Mouse (Mus musculus) inflammation-experienced regulatory T-cells, adult 6 months (primary cell): ENCODE results near the gene Nrl. TPM values are rescaled to one million over a fixed set of nuclear protein-coding genes. Genes with fewer than 3 reads are reported as not detected.

Experiments
- ATAC-seq: one replicate; pipeline ENCODE4 v1.8.0; 2017
- polyA plus RNA-seq, 3 experiments: library from polyadenylated mRNA; unstranded; fragments of 100-300 nt; shearing (Covaris generic); gene quantifications; one replicate each; pipeline ENCODE4 v1.2.1; 2017

Gene Nrl
- polyA plus RNA-seq: under 1 TPM in 1 of 3 experiments, not detected in 2; 0.08 TPM

DNA sequence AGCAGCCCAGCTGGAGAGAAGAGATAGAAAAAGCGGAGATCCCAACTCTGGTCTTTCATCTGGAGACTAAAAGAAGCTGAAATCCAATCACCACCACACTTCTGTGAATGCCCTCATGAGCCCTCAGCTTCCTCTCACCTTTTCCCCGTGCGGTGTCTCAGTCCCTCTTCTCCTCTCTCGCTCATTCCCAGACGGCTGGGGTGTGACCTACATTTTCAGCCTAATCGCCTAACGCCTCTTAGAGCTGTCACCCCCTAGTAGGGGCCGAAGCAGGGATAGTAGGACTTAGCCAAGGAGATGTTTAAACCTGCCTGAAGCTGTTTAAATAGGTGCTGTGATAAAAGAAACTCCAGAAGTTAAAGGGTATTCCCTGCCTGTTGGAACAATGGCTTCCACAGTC lies at the start of gene Nrl:
Nrl (minus strand) TSS at position 197 of the 400 bp plus-strand sequence.
- no peak for ATAC-seq

DNA sequence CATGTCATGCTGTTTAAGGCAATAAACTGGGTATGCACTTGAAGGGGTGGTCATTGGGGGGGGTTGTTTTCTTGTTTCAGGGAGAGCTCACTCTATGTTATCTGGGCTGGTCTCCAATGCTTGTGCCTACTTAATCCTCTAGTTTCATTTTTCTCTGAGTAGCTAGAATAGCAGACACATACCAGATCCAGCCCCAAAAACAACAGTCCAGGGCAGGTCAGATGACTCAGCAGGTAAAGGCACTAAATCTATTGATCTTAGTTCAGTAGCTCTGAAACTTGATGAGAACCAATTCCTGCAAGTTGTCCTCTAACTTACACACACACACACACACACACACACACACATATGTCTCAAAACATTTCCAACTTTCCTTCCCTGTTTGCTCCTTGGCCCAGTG lies 47.0 kb upstream of the Nrl start:
- no peak for ATAC-seq

DNA sequence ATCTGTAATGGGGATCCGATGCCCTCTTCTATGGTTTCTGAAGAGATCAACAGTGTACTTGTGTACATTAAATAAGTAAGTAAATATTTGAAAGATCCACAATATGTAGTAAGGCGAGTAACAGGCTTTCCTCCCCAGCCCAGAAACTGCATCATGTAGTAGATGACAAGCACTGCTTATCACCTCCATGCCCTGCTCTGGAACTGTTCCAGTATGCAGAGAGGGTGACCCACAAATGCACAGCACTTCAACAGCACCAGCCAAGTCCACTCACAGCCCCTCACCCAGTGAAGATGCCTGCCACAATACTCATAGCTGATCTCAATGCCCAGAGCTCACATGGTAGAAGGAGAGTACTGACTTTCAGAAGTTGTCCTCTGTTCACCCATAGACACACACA lies 45.8 kb upstream of the Nrl start:
- ATAC-seq: no peak

DNA sequence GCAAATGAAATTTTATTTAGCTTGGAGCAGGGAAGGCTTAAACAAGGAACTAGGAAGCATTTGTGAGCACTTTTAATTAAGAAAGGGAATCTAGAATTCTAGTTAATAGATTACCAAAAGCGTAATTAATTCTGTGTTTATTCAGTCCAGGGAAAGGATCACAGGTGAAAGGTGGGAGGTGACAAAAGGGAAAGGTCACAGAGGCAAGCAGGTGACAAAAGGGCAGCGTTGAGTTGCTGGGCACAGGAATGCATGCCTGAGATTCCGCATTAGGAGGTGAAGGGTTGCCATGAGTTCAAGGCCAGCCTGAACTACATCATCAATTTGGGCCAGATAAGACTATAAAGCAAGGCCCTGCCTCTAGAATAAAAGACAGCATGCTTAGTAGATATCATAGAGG lies 42.7 kb upstream of the Nrl start:
- no peak for ATAC-seq

DNA sequence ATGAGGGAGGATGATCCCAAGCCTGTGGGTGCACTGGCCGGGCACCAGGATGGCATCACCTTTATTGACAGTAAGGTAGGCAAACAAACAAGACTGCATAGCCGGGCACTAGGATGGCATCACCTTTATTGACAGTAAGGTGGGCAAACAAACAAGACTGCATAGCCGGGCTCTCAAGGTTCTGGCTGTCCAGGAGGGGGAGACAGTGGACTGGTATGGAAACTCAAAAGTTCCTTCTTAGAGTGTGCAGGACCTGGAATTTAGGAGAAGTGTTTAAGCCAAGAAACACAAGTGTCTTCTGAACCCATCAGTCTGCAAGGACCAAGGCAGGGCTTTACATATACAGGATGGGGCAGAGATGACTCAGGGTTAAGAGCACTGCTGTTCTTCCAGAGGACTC lies 41.0 kb upstream of the Nrl start:
- ATAC-seq: no peak

DNA sequence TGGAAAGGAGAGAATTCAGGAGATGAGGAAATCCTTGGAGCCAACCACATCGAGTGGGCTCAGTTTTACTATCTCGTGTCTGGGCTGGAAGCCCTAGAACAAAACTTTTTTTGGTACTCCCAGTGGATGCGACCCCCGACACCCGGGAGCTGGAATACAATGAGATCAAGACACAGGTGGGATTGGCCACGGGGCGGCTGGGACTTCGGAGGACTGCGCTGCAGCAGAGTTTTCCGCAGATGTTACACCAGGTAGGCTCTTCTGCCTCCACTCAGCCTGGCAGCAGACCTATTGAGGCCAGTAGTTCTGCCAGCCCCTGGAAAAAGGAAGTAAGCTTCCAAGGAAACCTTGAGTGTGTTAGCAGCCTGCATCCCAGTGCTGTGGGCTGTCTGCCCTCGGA lies 38.5 kb upstream of the Nrl start:
- no peak for ATAC-seq

DNA sequence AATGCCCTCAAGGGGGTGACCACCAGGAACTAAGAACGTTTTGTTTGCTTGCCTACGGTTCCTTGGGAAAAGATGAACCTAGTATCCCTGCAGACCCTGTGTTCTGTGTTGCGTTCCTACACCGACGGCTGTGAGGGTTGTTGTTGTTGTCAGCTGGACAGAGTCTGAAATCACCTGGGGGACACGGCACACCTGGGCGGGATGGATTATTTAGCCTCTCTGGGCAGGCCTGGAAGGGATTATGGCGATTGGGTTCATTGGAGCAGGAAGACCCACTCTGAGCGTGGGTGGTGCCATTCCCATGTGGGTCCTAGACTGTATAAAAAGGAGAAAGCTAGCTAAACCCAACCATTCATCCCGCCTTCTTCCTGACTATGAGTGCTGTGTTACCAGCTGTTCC lies 37.1 kb upstream of the Nrl start:
- ATAC-seq: no peak

DNA sequence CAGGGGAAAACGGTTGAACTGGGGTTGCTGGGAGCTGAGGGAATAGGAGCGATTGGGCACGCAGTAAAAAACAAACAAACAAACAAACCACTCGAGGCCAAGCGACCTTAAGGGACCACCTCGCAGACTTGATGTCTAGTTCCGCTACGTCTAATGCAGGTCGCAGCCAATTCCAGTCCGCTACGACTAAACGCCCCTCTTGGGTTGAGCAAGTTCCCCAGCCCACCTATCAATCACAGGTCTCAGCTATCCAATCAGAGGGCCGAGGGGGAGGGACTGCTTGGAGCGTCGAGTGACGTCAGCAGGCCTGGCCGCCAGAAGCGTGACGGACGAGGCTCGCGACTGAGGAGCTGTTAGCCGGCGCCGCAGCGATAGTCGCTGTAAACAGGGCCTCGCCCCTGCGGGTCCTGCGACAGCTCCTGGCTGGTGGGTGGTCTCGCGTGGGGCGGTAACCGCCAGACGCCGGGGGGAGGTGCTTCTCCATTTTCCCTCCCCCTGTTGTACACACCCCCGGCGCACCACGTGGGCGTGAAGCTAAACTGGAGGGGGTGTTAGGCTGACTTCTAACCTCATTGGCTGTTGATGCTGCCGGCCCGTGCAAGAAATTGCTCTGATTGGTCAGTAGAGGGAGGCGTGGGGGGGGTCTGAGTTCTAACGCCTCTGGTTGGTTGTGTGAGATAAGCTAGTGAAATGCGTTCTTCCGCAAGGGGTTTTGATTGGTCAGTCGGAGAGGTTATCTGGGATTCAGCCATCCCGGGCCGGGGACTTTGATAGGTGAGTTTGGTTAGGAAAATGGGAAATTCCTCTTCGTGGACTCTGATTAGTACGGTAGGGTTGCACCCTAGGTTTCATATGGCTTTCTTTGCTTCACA lies 35.7 kb upstream of the Nrl start, which contains the start of gene A730061H03Rik:
A730061H03Rik (minus strand) TSS at position 205 of the 872 bp plus-strand sequence.
- peak; percentile 86 for ATAC-seq

DNA sequence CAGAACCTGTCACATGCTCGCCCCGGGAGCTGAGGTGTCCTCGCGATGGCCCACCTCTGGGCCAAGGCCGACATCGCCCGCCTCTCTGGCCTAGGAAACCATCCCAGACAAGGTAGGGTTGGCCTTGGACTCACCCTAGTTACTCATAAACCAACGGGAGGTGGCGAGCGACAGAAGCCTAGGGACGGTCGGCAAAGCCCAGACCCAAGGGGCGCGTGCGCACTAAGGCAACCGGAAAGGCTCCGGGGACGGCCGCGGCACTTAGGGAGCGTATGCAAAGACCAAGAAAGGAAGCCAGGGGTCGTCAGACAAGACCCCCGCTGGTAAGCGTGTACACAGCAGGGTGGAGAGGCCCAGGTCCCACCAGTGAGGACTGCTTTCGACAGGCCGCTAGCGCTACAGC lies 35.0 kb upstream of the Nrl start, which contains the start of gene Dcaf11:
Dcaf11 (plus strand) TSS at position 208 of the 403 bp plus-strand sequence.
- peak; percentile 37 for ATAC-seq

DNA sequence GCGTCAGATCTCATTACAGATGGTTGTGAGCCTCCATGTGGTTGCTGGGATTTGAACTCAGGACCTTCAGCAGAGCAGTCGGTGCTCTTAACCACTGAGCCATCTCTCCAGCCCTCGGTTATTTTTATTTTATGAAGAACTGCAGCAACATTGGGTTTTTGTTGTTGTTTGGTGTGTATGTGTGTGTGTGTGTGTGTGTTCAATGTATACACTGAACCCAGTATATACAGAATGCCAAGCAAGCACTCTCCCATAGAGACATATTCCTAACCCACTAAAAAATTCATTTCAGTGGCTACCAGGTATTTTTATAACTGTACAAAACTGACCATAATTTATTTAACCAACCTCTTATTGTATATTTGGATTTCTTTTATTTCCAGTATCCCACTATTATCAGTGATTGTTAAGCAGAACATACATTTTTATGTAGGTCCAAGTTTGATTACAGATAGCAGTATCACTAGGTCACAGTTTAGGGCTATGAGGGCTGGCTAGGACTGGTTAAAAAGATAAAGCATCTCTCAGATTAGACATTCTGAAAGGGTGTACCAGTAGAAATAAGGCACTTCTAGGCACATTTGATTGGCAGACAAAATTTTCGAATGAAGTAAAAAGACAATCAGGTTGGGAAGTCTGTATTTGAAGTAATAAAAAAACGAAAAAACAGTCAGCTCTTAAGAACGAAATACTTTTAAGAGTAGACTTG lies 34.1 kb upstream of the Nrl start:
- no peak for ATAC-seq

DNA sequence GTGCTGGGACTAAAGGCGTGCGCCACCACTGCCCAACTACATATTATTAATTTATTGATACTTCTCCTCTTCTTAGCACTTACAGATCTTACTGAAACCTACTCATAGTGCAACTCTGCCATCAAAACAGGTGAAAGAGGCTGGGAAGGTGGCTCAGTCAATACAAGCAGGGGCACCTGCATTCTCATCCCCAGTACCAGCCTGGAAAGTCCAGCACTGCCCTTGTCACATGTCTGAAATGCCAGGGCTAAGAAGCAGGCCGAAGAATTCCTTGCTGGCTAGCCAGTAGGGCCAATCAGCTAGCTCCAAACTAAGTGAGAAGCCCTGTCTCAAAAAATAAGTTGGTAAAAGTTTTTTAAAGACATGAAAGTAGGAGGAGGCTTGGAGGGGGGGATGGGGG lies 32.8 kb upstream of the Nrl start:
- ATAC-seq: no peak

DNA sequence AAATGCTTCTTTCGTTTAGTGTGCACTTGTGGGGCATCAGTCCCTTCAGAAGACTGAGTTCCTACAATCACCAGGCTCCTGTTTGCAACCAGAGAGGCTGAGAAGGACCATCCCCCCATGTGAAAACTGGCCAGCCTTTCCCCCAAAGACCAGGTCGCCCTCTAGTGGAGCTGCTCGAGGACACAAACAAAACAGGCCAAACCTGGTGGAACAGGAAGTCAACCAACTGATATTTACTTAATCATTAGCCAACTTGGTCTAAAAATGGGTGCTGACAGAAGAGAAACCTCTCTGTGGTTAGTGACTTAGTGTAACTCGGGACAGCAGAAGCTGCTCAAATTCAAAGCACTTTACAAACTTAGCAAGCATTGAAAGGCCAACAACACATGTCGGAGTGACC lies 32.2 kb upstream of the Nrl start:
- ATAC-seq: peak; percentile 19

DNA sequence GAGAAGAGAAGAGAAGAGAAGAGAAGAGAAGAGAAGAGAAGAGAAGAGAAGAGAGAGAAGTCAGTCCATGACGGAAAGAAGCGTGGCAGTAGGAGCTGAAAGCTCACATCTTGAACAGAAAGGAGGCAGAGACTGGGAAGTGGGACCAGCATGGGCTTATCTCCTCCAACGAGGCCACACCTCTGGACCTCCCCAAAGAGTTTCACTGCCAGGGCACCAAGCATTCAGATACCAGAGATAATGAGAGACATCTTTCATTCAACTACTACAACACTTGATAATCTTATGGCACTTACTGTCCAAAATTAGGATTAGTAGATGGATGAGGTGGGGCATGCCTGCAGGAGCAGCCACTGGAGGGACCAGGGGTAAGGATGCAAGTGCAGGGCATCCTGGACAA lies 31.0 kb upstream of the Nrl start:
- no peak for ATAC-seq

DNA sequence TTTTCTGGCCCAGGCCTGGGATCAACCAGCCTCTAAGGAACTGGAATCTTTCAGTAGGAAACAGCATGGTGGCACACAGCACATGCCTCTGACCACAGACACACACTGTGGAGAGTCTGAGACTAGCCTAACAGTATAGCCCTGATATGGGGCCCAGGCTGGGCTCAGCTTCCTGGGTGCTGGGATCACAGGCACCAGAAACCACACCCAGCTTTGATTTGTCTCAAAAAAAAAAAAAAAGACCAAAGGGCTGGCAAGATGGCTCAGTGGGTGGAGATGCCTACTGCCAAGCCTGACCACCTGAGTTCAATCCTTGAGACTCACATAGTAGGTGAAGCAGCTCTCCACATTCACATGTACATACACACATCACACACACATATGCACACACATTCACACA lies 29.9 kb upstream of the Nrl start:
- ATAC-seq: no peak

DNA sequence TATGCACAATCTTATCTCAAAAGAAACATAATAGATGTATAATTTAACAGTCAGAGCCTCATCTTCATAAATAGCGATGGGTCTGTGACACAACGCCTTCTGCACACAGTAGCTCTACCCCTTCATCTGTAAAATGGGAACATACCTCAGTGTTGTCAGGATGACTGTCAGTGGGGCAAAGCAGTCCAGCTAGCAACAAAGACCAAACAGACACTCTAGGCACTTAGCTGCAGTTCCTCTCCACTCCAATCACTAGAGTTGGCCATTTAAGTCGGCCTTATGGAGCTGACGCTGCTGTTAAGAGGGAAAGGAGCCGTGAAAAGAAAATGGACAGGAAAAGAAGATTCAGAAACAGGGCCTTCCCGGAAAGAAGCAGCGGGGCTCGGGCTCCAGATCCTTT lies 27.0 kb upstream of the Nrl start:
- ATAC-seq: no peak

DNA sequence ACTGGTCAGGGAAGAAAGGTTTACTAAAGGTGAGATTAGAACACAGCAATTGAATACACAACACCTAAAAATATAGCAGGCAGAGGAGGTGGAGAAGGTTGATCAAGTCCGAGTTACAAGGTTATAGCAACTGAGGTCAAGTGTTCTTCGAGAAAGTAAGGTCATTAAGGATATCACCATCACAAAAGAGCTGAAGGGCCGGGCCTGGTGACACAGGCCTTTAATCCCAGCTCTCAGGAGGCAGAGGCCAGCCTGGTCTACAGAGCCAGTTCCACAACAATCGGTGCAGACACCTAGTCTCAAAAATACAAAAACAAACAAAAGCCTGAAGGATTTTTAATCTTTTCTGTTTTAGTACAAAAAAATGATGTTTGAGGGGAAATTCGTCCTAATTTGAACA lies 26.6 kb upstream of the Nrl start:
- no peak for ATAC-seq

DNA sequence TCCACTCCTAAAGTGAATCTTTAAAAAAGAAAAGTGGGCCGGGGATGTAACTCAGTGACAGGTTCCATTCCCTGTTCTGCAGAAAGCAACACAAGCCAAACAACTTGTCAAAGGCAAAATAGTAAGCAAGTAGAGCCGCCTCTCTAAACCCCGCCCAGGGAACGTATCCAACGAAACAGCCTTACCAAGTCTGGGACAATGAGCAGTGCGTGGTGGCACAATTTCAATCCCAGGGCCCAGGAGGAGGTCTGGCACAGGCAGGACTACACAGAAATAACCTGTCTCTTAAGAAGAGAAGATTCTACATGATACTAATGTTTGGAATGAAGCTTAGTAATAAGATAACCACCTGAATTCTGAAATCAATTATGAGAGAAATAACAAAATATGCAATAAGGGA lies 25.4 kb upstream of the Nrl start:
- ATAC-seq: no peak

DNA sequence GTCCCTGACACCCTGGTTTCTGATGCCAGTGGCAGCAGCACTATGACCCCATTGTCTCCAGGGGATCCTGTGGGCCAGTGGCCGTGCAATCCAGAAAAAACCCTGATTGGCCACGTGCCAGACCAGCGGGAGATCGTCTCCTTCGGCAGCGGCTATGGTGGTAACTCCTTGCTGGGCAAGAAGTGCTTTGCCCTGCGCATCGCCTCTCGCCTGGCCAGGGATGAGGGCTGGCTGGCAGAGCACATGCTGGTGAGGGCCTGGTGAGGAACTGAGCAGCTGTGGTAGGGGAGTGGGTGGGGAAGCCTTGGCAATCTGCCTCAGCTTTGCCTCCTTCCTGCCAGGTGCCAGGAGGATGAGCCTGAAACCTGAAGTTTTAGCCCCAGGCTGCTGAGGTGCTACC lies 19.6 kb upstream of the Nrl start:
- no peak for ATAC-seq

DNA sequence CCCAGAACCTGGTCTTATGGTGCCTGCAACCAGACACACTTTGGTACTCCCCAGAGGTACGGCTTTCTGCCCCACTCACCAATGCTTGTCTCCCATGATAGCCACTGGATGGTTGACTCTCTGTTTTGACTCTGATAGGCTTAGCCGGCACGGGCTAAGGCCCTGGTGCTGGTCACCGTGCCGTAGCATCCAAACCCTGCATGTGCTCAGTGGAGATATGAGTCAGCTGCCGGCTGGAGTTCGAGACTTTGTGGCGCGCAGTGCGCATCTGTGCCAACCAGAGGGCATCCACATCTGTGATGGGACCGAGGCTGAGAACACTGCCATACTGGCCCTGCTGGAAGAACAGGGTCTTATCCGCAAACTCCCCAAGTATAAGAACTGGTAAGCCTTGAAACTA lies 17.5 kb upstream of the Nrl start:
- ATAC-seq: no peak

DNA sequence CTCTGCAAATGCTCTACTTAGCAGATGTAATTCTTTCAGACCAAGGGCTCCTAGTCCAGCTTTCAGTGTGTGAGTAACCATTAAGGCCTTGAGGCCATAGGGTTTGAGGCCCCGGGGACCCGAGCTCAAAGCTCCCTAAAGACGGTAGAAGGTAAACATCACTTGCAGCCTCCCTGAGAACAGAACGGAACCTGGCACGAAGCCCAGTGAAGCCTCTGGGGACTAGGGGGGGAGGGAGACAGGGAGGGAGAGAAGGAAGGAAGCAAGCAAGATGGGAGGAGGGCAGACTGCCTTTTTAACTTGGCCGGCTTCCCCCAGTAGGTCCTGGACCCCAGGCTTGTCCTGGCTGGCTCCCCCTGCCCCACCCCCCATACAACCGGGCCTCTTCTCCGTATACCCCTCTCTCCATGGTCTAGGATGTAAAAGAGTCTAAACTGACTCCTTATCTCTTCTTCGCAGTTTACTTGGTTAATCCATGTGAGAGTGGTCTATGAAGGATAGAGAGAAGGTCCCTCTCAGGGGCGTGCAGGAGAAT lies 16.1 kb upstream of the Nrl start:
- peak; percentile 29 for ATAC-seq

DNA sequence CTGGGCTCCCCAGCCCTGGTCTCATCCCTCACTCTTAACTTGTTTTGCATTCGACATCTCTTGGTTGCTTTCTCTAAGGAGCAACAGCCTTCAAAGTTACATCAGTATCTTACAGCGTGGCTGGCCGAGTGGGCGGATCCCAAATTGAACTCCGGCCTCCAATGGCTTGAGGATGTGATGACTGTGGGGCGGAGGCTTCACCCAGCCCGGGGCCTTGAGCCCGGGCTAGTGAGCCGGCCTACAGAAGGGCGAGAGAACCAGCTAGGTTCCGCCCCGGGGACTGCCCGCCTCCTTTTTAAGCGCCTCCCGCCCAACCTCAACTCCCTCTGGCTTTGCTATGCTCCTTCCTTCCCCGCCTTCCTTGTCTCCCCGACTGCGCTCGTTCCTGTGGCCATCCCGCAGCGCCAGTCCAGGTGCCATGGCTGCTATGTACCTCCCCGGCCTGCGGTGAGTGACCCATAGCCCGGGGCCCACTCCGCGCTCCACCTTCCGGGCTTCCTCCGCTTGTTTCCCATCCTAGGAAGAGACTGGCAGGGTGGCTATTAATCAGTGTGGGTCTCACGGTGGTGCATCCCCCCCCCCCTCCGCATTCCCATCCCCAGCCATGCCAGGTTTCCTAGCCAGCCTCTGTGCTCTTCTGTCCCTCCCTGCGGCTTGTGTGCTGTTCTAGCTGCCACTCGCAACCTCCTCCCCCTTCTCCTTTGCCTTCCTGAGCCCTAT lies 15.4 kb upstream of the Nrl start, which contains the start of gene Pck2:
Pck2 (plus strand) TSS at position 200 of the 720 bp plus-strand sequence.
- peak; percentile 69 for ATAC-seq

DNA sequence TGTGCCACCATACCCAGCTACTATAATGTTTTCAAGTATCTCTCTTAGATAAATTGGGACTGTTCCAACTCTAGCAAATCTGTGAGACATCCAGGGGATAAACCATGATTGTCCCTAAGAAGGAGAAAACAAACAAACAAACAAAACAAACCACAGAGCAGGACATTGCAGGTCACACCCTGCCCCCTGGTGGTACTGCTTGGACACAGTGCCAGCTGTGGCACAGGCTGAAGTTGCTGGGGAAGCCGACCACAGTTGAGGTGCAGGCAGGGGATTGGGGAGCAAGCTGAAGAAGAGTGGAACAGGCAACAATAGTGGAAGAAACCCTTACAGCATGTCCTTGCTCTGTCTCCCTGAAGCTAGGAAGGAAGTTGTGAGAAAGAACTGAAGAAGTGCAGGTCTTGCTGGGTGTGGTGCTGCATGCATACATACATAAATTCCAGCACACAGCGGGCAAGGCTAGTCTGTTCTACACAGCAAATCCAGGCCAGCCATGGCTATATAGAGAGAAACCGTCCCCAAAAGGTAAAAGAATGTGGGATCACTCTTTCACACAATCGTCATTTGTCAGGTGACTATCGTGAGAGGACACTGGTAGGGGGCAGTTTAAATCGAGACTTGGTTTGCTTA lies 11.4 kb upstream of the Nrl start:
- ATAC-seq: no peak
